Mouse (Mus musculus): ENCODE measurements at regions not wholly inside any gene's neighbourhood (a gene's known extent, or its start where the extent isn't known, plus 50 kb on each side); places are given as distances from the start of the nearest gene placed in this dataset.
A peak's percentile ranks its signal among the peaks of the same experiment; 100 is the strongest.

DNA sequence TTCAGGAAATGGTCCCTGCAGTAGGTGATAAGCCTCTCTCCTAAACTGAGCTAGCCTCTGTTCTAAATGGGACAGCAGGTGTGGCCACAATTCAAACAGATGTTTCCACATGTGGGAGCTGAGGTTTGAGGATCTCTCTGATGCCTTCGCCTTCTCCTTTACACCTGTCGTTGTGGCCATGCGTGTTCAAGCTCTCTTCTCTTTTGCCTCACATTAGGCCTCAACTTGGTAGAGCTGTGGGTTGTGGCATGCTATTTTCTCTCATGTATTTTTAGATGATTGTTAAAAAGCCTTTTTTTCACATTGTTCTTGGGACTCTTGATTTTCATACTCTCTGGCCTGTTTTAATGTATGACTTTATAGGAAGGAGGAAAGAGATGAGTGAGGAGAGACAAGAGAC, 526.8 kb downstream of the Lmo4 start:
- in situ Hi-C loops (cut with MboI; ENCODE audit: low pct_unique_long_range_greater_than_20kb): no loop called here
- ChIA-PET CTCF (interaction anchor here (1.0 kb wide), 1 partner anchor 15 kb away, joined by 3 read pairs; no protein-coding TSS in a partner anchor), POLR2A (interaction anchor here (0.7 kb wide), 2 partner anchors 11 to 523 kb away, joined by 3 read pairs; no protein-coding TSS in a partner anchor)
- no peaks in the 10 kb centered on the region for H3K27me3 ChIP-seq
- no peak for TF ChIP-seq CTCF (IDR thresholded peaks at IDR 0.05)
- DNase-seq (ENCODE audit: low read depth, low spot score) (no peak), ATAC-seq (no peak)

DNA sequence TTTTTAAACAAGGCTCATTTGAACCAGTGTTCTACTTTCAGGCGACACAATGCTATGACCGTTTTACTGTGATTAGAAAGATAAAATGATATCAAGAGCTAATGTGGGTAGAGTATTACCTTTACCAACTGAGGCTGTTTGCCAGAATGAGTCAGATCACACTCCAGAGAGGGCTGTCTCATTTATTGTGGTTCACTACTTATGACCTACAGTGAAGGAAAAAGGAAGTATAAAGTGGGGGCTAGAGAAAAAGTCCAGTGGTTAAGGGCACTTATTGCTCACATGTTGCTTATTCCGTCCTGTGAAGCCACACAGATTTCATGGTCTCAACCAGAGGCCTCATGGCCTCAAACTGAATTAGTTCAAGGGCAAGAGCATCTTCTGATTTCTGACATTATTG, 530.2 kb downstream of the Lmo4 start:
- ATAC-seq (no peak), DNase-seq (ENCODE audit: low read depth, low spot score) (no peak)
- H3K27me3 ChIP-seq: no peaks in the 10 kb centered on the region
- TF ChIP-seq CTCF (IDR thresholded peaks at IDR 0.05): no peak
- CTCF ChIA-PET: interaction anchor here (1.4 to 1.5 kb wide), 2 partner anchors 10 to 15 kb away, joined by 4 to 5 read pairs; no protein-coding TSS in a partner anchor
- in situ Hi-C loops (cut with MboI; ENCODE audit: low pct_unique_long_range_greater_than_20kb): no loop called here
- POLR2A ChIA-PET: no interaction called here

DNA sequence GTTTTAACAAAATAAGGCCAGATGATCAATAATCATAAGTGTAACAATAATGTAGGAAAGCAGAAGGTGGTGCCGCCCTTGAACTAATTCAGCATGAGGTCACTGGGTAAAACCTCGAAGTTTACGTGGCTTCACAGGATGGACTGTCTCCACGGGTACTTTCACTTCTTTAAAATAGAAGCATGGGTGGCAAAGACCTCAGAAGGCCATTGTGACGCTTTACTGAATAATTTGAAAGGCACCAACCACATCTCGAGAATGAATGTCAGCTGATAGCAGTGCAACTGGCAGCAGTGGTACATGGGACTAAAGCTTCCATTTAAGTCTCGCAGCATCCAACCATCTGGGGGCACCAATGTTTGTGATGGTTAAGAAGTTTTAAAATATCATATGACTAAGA, 530.6 kb downstream of the Lmo4 start:
- no peak for DNase-seq (ENCODE audit: low read depth, low spot score)
- ChIA-PET CTCF (interaction anchor here (1.4 to 1.5 kb wide), 2 partner anchors 11 to 15 kb away, joined by 4 to 5 read pairs; no protein-coding TSS in a partner anchor), POLR2A (no interaction called here)
- ATAC-seq: no peak
- H3K27me3 ChIP-seq: no peaks in the 10 kb centered on the region
- TF ChIP-seq CTCF (IDR thresholded peaks at IDR 0.05): no peak
- in situ Hi-C loops (cut with MboI; ENCODE audit: low pct_unique_long_range_greater_than_20kb): no loop called here

DNA sequence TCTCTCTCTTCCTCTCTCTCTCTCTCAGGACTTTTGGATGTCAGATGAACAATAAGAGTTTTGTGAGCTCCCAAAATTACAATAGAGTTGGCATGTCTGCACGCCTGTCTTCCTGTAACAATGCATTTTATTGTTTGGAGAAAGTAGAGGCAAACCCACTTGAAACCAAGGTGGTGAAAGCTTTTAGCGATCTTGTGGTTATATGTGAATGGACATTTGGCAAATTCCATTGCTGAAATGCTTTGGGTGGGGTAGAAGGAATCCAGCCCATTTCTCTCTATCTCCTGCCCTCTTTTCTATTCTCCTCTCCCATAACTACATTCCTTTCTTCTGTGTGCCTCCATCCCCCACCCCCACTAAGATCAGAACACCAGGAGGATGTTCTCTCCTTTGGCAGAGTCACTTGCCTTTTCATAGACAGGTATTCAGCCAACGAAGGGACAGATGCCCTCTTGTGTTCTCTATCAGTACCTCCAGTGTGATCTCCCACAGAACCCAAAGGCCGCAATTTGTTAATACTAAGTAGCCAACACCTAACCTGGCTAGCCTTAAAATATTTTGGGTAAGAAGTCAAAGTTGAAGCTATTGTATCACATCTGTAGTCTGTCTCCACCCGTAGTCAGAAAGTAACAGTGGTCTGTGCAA, 542.9 kb downstream of the Lmo4 start:
- ChIA-PET CTCF (interaction anchor here (0.9 to 3.4 kb wide), 5 partner anchors 10 to 100 kb away, joined by 3 to 13 read pairs (median 3); no protein-coding TSS in a partner anchor), POLR2A (interaction anchor here (0.7 to 1.0 kb wide), 2 partner anchors 542 to 964 kb away, joined by 3 to 6 read pairs; no protein-coding TSS in a partner anchor)
- no peaks in the 10 kb centered on the region for H3K27me3 ChIP-seq
- no peak for DNase-seq (ENCODE audit: low read depth, low spot score)
- in situ Hi-C loops (cut with MboI; ENCODE audit: low pct_unique_long_range_greater_than_20kb): loop anchor here (10.0 kb wide), 1 partner anchor 443 kb away; no protein-coding TSS in a partner anchor
- no peak for TF ChIP-seq CTCF (IDR thresholded peaks at IDR 0.05)
- ATAC-seq: no peak

DNA sequence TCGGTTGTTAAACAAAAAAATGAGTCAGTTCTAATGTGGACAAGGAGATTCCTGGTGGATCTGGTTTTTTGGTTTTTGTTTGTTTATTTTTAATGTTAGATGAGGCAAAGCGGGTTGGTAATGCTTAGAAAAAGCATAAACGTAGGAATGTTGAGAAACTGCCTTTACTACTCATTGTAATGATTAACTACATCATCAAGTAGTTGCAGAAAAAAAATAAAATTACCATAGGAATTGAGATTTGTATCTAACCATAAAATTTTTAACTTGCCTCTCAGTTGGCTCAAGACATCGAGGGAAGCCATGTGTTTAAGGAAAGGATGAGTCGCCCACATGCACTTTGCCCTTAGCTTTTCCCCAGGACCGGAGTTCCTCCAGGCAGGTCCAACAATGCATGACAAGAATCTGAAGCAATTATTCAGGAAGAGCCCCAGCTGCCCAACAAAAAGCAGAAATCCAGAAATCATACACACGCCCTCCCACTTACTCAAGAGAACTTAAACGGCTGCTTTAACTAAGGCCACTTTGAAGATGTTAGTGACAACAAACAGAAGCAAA, 545.5 kb downstream of the Lmo4 start:
- DNase-seq (ENCODE audit: low read depth, low spot score): peak; percentile 93
- CTCF ChIA-PET: interaction anchor here (3.4 kb wide), 1 partner anchor 10 kb away, joined by 13 read pairs; no protein-coding TSS in a partner anchor
- in situ Hi-C loops (cut with MboI; ENCODE audit: low pct_unique_long_range_greater_than_20kb): no loop called here
- TF ChIP-seq CTCF (IDR thresholded peaks at IDR 0.05): no peak
- POLR2A ChIA-PET: no interaction called here
- ATAC-seq: peak; percentile 88
- no peaks in the 10 kb centered on the region for H3K27me3 ChIP-seq

DNA sequence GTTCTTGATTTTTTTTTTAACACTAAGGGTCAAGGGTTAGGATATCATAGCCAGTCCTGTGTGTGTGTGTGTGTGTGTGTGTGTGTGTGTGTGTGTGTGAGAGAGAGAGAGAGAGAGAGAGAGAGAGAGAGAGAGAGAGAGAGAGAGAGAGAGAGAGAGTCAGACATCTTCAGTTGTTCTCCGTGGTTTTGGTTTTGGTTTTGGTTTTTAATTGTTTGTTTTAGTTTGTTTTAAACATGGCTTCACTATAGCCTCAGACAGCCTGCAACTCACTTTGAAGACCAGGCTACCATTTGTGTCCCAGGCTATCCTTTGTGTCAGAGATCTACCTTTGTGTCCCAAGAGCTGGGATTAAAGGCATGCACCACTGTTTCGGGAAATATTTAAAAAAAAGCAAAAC, 557.8 kb downstream of the Lmo4 start:
- H3K27me3 ChIP-seq: no peaks in the 10 kb centered on the region
- POLR2A ChIA-PET: no interaction called here
- no peak for ATAC-seq
- in situ Hi-C loops (cut with MboI; ENCODE audit: low pct_unique_long_range_greater_than_20kb): no loop called here
- DNase-seq (ENCODE audit: low read depth, low spot score): no peak
- CTCF ChIA-PET: no interaction called here
- TF ChIP-seq CTCF (IDR thresholded peaks at IDR 0.05): no peak

DNA sequence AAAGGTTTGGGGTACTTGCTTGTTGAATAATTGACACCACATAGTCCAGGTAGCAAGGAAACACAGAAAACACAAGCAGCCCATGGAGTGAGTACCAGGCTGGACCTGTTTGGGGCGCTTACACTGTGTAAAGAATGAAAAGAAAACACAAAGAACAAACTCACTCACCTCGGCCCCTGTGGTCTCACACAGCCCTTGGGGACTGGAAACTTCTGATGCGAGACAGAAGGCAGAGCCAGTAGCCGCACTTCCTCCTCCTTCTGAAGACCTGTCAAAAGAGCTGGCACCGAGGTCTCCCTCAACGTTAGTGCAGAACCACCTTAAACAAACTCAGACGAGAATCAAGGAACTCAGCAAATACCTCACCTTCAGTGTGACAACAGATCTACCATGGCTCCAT, 558.2 kb downstream of the Lmo4 start:
- in situ Hi-C loops (cut with MboI; ENCODE audit: low pct_unique_long_range_greater_than_20kb): no loop called here
- H3K27me3 ChIP-seq: no peaks in the 10 kb centered on the region
- DNase-seq (ENCODE audit: low read depth, low spot score): no peak
- TF ChIP-seq CTCF (IDR thresholded peaks at IDR 0.05): no peak
- ATAC-seq: no peak
- ChIA-PET POLR2A (no interaction called here), CTCF (no interaction called here)

DNA sequence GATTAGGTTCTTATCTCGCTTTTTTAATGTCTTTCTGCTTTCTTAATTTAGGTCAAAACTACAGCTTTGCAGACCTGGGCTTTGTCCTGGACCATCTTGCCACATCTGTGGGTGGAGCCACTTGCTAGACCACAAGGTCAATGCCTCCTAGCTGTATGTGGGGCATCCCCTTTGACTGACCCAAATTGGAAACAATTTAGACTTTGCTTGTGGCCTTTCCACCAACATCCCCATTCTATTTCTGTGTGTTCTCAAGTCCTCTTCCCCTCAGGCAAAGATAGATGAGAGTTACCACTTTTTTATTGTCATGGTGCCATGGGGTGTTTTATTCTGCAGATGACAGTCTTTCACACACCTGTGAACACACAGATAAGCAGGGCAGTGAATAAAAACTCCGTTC, 572.0 kb downstream of the Lmo4 start:
- no peak for ATAC-seq
- TF ChIP-seq CTCF (IDR thresholded peaks at IDR 0.05): no peak
- no peaks in the 10 kb centered on the region for H3K27me3 ChIP-seq
- in situ Hi-C loops (cut with MboI; ENCODE audit: low pct_unique_long_range_greater_than_20kb): no loop called here
- ChIA-PET CTCF (interaction anchor here (4.1 kb wide), 1 partner anchor 13 kb away, joined by 15 read pairs; no protein-coding TSS in a partner anchor), POLR2A (no interaction called here)
- DNase-seq (ENCODE audit: low read depth, low spot score): no peak

DNA sequence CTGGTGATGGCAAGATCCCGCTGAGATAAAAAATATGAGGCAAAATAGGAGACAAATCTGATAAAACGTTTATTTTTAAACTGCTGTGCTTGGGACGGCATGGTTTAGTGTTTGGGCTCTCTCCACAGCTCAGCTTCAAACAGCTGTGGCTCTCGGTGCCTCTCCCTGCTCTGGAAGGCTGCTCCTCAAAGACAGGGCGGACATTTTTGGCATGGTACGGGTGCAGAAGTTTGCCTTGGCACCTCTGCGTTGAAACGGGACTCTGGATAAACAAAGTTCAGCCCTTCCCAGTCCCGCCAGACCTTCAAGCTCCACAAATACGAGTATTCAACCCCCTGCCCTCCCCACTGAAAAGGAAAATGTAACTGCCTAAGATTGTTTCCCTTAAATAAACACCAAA, 573.8 kb downstream of the Lmo4 start:
- DNase-seq (ENCODE audit: low read depth, low spot score) (no peak), ATAC-seq (no peak)
- CTCF ChIA-PET: interaction anchor here (1.1 to 4.1 kb wide), 4 partner anchors 11 to 34 kb away, joined by 3 to 15 read pairs (median 5); no protein-coding TSS in a partner anchor
- in situ Hi-C loops (cut with MboI; ENCODE audit: low pct_unique_long_range_greater_than_20kb): no loop called here
- POLR2A ChIA-PET: interaction anchor here (1.5 kb wide), 1 partner anchor 12 kb away, joined by 3 read pairs; no protein-coding TSS in a partner anchor
- TF ChIP-seq CTCF (IDR thresholded peaks at IDR 0.05): no peak
- no peaks in the 10 kb centered on the region for H3K27me3 ChIP-seq

DNA sequence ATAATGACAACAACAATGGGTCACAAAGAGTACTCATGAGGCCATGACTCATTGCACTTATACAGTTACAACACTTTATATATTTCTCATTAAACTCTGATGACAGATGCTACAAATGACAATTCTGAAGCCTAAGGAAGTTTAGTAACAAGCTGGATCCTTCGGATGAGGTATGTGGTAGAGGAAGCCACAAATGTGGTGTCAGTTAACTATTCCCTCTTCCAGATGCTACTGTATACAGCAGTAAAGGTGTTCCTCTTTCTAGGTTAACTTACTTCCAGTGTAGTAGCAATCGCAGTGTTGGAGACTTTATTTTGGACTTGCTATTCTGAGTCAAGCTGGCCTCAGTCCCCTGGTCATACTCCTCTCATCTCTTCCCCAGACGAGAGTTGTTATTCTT, 580.1 kb downstream of the Lmo4 start:
- no peak for ATAC-seq
- CTCF ChIA-PET: interaction anchor here (1.6 kb wide), 1 partner anchor 48 kb away, joined by 3 read pairs; no protein-coding TSS in a partner anchor
- DNase-seq (ENCODE audit: low read depth, low spot score): no peak
- in situ Hi-C loops (cut with MboI; ENCODE audit: low pct_unique_long_range_greater_than_20kb): no loop called here
- TF ChIP-seq CTCF (IDR thresholded peaks at IDR 0.05): no peak
- no peaks in the 10 kb centered on the region for H3K27me3 ChIP-seq
- POLR2A ChIA-PET: no interaction called here

DNA sequence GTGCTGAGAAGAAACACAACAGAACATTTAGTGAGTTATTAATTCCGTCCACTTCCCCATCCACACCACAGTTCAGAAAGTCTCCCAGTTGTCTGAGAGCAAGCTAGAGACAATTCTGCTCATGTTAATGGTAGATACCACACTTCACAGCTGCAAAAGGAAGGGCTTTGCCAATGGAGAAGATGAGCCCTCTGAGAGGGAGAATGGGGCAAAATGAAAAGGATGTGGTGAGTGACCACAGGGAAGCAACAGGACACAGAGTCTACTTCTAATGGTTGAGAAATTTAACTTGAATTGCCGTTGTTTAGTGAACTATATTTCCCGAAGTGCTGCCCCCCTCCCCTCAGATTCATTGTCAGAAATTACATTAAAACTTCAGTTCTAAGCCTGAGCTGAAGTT, 582.7 kb downstream of the Lmo4 start:
- CTCF ChIA-PET: interaction anchor here (0.8 to 1.1 kb wide), 3 partner anchors 12 to 22 kb away, joined by 3 read pairs; no protein-coding TSS in a partner anchor
- no peaks in the 10 kb centered on the region for H3K27me3 ChIP-seq
- ATAC-seq: no peak
- DNase-seq (ENCODE audit: low read depth, low spot score): no peak
- POLR2A ChIA-PET: no interaction called here
- no peak for TF ChIP-seq CTCF (IDR thresholded peaks at IDR 0.05)
- in situ Hi-C loops (cut with MboI; ENCODE audit: low pct_unique_long_range_greater_than_20kb): no loop called here

Measured in Patski (cell line).